Mouse (Mus musculus) activated CD4-positive, CD25-positive, alpha-beta regulatory T cell, adult 4 months (primary cell): ENCODE measurements around the gene Mrnip. TPM values are rescaled to one million over a fixed set of nuclear protein-coding genes. Genes with fewer than 3 reads are reported as not detected.

Experiments used
- ATAC-seq: one replicate; pipeline ENCODE4 v1.8.0; 2017
- polyA plus RNA-seq, 2 experiments: library from polyadenylated mRNA; unstranded; fragments of 100-300 nt; shearing (Covaris generic); gene quantifications; one replicate each; pipeline ENCODE4 v1.2.1; 2017

Mrnip gene
- 10 to 100 TPM; 11.2 to 12.6 TPM for polyA plus RNA-seq

GRCm38 (mm10) chr11:50174111-50174729 is at the start of gene Mrnip:
Mrnip (plus strand) TSS chr11:50174444.
- ATAC-seq = peak; percentile 30

DNA sequence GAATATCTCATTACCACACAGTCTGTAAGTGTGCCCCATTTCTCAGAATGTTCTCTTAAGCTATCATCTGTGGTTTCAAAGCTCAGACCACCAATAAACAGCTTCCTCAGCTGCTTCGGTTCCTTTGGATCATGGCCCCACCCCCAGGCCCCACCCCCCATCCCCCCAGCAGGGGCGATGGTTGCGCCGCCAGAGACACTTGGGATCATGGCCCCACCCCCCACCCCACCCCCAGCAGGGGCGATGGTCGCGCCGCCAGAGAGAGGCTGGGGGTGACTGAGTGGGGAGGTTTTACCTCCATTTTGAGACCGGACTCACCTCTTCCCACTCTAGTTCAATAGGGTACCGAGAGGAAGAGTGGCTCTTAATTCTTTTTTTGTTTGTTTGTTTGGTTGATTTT is 46.5 kb upstream of the Mrnip start:
- no peak for ATAC-seq

GRCm38 (mm10) chr11:50130811-50131766 is 43.2 kb upstream of the Mrnip start, which contains the start of gene Tbc1d9b:
Tbc1d9b (plus strand) TSS chr11:50131396.
- ATAC-seq = peak; percentile 80

DNA sequence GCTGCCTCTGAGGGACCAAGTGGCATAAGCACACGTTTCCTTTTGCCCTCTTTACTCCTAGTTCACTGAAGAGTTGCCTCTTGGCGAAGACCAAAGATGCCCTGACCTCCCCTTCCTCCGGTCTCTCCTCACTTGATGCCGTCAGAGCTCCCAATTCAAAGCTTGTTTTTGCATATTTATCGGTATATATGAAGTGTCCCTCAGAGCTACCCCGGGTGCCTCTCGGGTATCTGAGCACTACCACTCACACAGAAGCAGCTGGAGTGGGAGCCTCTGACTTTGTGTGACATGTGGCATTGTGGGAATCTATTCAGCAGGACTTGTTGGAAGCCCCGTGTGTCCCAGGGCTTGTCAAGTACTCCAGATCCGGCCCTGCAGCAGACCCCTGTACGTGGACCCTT is 42.4 kb upstream of the Mrnip start:
- ATAC-seq = peak; percentile 9

GRCm38 (mm10) chr11:50132265-50132664 is 42.0 kb upstream of the Mrnip start:
- no peak for ATAC-seq

GRCm38 (mm10) chr11:50134136-50134859 is 39.9 kb upstream of the Mrnip start:
- ATAC-seq = peak; percentile 17

- no peak for ATAC-seq
Measured at GRCm38 (mm10) chr11:50138206-50138822, 35.9 kb upstream of the Mrnip start.

DNA sequence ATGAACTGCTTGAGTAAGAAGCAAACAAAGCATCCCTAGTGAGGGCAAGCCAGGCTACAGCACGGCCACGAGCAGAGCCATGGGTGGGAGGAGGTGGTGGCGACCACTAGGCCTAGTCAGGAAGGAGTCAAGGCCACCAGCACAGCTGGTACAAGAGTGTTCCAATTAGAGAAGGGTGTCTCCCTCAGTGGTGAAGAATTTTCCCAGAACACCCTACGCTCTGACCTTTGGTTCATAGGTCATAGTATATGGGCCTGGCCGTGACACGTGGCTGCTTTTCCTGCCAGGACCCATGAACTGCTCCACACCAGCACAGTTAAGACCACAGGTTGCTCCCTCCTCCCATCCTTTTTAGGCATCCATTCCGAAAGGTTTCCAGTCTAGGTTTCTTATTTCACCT is 34.7 kb upstream of the Mrnip start:
- no peak for ATAC-seq

DNA sequence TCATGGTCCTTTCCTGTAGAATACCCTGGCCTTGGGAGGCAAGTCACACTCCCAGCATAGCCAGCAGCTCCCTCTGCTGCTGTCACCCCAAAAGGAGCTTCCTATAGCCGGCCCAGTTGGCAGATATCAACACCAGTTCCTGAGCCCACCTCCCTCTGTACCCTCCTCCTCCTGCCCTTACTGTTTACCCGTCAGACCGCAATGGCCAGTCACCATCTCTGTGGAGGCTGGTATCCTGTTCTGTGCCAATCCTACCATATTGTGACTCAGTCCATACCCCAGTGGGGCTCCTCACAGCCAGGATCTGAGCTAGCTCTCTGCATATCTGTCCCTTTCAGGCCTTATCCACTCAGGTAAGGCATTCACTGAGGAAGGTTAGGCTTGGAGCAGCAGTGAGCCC is 28.7 kb upstream of the Mrnip start:
- ATAC-seq = no peak

DNA sequence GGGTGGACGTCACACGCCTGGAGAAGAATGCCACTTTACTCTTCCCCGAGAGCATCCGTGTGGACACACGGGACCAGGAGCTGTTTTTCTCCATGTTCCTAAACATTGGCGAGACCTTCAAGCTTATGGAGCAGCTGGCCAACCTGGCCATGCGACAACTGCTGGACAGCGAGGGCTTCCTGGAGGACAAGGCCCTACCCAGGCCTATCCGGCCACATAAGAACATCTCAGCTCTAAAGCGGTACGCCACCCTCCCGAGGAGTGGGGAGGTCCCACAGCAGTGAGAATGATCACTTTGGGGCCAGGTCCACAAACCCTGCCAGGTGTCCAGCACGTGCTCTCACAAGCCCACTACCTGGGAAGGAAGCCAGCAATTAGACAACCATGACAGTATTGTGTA is 28.1 kb upstream of the Mrnip start:
- ATAC-seq = no peak

- ATAC-seq = no peak
Measured at GRCm38 (mm10) chr11:50147267-50147957, 26.8 kb upstream of the Mrnip start.

GRCm38 (mm10) chr11:50147958-50148476 is 26.2 kb upstream of the Mrnip start:
- ATAC-seq = no peak

- ATAC-seq = no peak
Measured at GRCm38 (mm10) chr11:50149200-50149599, 25.0 kb upstream of the Mrnip start.

DNA sequence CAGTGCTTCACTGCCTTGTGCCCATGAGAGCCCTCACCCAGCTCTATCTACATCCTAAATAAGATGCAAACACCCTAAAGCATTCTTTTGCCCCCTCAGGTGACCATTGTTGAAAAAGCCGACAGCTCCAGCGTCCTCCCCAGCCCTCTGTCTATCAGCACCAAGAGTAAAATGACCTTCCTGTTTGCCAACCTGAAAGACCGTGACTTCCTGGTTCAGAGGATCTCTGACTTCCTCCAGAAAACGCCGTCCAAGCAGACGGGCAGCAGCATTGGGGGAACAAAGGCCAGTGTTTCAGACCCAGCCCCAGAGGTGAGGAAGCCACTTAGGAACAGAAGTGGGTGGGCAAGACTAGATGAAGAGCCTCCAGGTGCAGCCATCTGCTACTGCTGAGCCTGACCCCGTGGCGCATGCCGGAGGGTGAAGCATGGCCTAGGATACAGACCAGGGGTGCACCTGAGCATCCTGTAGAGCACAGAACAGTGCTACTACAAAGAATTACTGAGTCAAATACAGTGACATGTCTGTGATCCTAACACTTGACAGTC is 24.6 kb upstream of the Mrnip start:
- no peak for ATAC-seq

GRCm38 (mm10) chr11:50151374-50151773 is 22.9 kb upstream of the Mrnip start:
- no peak for ATAC-seq

GRCm38 (mm10) chr11:50154166-50154565 is 20.1 kb upstream of the Mrnip start:
- ATAC-seq = no peak

DNA sequence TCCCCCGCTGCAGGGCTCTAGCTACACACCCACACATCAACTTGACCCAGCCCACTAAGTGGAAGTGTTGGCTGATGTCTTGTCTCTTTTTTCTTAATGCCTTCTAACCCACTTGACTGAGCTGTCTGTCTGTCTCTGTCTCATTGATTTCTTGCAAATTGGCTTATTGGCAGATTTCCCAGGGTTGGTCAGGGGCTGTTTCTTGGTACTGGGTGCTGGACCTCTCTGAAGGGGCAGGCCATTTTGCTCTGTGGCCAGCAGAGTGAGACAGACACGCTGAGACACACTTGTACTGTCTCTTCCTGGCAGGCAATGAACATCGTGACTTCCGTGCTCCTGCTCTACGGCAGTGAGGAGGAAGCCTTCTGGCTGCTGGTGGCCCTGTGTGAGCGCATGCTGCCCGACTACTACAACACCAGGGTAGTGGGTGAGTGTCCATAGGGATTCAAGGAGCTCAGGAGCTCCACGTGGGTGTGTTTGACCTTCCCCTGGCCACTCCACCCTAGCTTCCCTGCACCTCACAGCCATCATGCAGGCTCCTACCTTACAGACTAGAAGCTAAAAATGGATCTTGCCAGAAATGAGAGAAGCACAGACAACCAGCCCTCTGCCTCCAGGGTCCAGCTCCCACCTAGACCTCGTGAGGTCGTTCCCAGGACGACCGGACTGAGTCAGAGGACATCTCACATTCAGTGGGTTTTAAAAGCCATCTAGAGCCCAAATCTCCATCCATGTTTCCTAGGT is 19.3 kb upstream of the Mrnip start:
- ATAC-seq = no peak

GRCm38 (mm10) chr11:50155785-50156184 is 18.5 kb upstream of the Mrnip start:
- ATAC-seq = no peak

DNA sequence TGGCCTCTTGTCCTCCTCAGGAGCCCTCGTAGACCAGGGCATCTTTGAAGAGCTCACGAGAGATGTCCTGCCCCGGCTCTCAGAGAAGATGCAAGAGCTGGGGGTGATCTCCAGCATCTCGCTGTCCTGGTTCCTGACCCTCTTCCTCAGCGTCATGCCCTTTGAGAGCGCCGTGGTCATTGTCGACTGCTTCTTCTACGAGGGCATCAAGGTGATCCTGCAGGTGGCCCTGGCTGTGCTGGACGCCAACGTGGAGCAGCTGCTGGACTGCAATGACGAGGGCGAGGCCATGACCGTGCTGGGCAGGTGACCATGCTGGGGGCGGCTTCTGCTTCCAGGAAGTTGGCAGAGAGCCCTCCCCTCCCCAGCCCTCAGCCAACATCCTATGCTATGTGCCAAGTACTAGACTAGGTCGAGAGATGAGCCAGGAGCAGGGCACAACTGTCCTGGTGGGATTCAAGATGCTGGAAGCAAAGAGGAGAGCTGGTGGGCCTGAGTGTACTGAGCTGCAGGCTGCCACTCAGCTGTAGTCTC is 17.5 kb upstream of the Mrnip start:
- ATAC-seq = no peak

DNA sequence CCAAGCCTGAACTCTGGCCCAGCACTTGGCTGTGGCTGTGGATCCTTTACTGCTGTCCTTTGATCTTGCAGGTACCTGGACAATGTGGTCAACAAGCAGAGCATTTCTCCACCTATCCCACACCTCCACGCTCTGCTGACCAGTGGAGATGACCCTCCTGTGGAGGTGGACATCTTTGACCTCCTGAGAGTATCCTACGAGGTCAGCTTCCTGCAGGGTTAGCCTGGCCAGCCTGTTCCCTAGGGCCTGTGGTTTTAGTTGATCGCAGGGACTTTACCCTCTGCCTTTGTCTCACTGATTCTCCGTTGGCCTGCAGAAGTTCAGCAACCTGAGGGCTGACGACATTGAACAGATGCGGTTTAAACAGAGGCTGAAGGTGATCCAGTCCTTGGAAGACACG is 15.9 kb upstream of the Mrnip start:
- no peak for ATAC-seq

DNA sequence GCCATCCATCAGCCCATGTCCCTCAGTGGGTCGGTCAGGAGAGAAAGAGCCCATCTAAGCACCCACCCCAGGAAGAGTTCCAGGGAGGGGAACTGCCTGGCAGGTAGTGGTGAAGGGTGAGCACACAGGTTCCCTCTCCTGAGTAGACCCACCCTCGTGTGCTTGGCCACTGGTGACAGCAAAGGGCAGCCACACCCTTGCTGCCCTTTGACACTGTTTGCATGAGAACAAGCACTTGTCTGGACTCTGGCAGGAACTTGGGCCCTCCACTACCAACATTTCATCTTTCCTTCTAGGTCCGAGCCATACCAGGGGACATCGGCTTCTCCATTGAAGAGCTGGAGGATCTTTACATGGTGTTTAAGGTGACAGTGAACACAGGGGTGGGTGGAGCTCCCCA is 14.9 kb upstream of the Mrnip start:
- no peak for ATAC-seq
